Mouse (Mus musculus): Measurements from ENCODE around the gene Olfr601. TPM values are rescaled to one million over a fixed set of nuclear protein-coding genes. Genes with fewer than 3 reads are reported as not detected.

Gene Olfr601
- polyA plus RNA-seq, 1 experiment from 2014 or later = not detected

Other genes with a start within 250 kb of the Olfr601 start
- gene Olfr586, start 237.0 kb downstream of the Olfr601 start, polyA plus RNA-seq (2014; fragmentation: Nextera tagmentation; extraction: Ambion mirVana) = not detected in 2 replicates
- not detected in 2 replicates for gene Olfr588-ps1, start 221.8 kb downstream of the Olfr601 start, polyA plus RNA-seq (2014; fragmentation: Nextera tagmentation; extraction: Ambion mirVana)
- not detected in 2 replicates for gene Olfr589, start 206.3 kb downstream of the Olfr601 start, polyA plus RNA-seq (2014; fragmentation: Nextera tagmentation; extraction: Ambion mirVana)
- gene Olfr591, start 184.3 kb downstream of the Olfr601 start, polyA plus RNA-seq (2014; fragmentation: Nextera tagmentation; extraction: Ambion mirVana) = not detected in 2 replicates
- gene Olfr592, start 177.9 kb downstream of the Olfr601 start, polyA plus RNA-seq (2014; fragmentation: Nextera tagmentation; extraction: Ambion mirVana) = not detected in 2 replicates
- gene Olfr593, start 150.8 kb downstream of the Olfr601 start, polyA plus RNA-seq (2014; fragmentation: Nextera tagmentation; extraction: Ambion mirVana) = not detected in 2 replicates
- gene Olfr594, start 145.7 kb downstream of the Olfr601 start, polyA plus RNA-seq (2014; fragmentation: Nextera tagmentation; extraction: Ambion mirVana) = not detected in 2 replicates
- gene Usp17ld, start 110.2 kb downstream of the Olfr601 start, polyA plus RNA-seq (2014; fragmentation: Nextera tagmentation; extraction: Ambion mirVana) = not detected in 2 replicates
- gene Olfr596, start 57.0 kb downstream of the Olfr601 start, polyA plus RNA-seq (2014; fragmentation: Nextera tagmentation; extraction: Ambion mirVana) = not detected in 2 replicates
- gene Olfr597, start 46.3 kb downstream of the Olfr601 start, polyA plus RNA-seq (2014; fragmentation: Nextera tagmentation; extraction: Ambion mirVana) = not detected in 2 replicates
- gene Olfr598, start 39.1 kb downstream of the Olfr601 start, polyA plus RNA-seq (2014; fragmentation: Nextera tagmentation; extraction: Ambion mirVana) = not detected in 2 replicates
- not detected in 2 replicates for gene Olfr599, start 26.7 kb downstream of the Olfr601 start, polyA plus RNA-seq (2014; fragmentation: Nextera tagmentation; extraction: Ambion mirVana)
- gene Olfr600, start 13.0 kb downstream of the Olfr601 start, polyA plus RNA-seq (2014; fragmentation: Nextera tagmentation; extraction: Ambion mirVana) = not detected in 2 replicates
- not detected in 2 replicates for gene Olfr603, start 23.5 kb upstream of the Olfr601 start, polyA plus RNA-seq (2014; fragmentation: Nextera tagmentation; extraction: Ambion mirVana)
- gene Usp17lc, start 52.4 kb upstream of the Olfr601 start, polyA plus RNA-seq (2014; fragmentation: Nextera tagmentation; extraction: Ambion mirVana) = not detected in 2 replicates
- not detected in 2 replicates for gene Olfr605, start 82.8 kb upstream of the Olfr601 start, polyA plus RNA-seq (2014; fragmentation: Nextera tagmentation; extraction: Ambion mirVana)
- gene Olfr606, start 86.4 kb upstream of the Olfr601 start, polyA plus RNA-seq (2014; fragmentation: Nextera tagmentation; extraction: Ambion mirVana) = not detected in 2 replicates
- gene Olfr607, start 101.5 kb upstream of the Olfr601 start, polyA plus RNA-seq (2014; fragmentation: Nextera tagmentation; extraction: Ambion mirVana) = not detected in 2 replicates
- not detected in 2 replicates for gene Olfr608, start 107.2 kb upstream of the Olfr601 start, polyA plus RNA-seq (2014; fragmentation: Nextera tagmentation; extraction: Ambion mirVana)
- gene Olfr609, start 135.4 kb upstream of the Olfr601 start, polyA plus RNA-seq (2014; fragmentation: Nextera tagmentation; extraction: Ambion mirVana) = not detected in 2 replicates
- not detected in 2 replicates for gene Olfr610, start 149.5 kb upstream of the Olfr601 start, polyA plus RNA-seq (2014; fragmentation: Nextera tagmentation; extraction: Ambion mirVana)
- not detected in 2 replicates for gene Olfr611, start 158.2 kb upstream of the Olfr601 start, polyA plus RNA-seq (2014; fragmentation: Nextera tagmentation; extraction: Ambion mirVana)
- gene Olfr612, start 180.1 kb upstream of the Olfr601 start, polyA plus RNA-seq (2014; fragmentation: Nextera tagmentation; extraction: Ambion mirVana) = not detected in 2 replicates
- gene Olfr613, start 185.4 kb upstream of the Olfr601 start, polyA plus RNA-seq (2014; fragmentation: Nextera tagmentation; extraction: Ambion mirVana) = not detected in 2 replicates
- gene Olfr615, start 193.4 kb upstream of the Olfr601 start, polyA plus RNA-seq (2014; fragmentation: Nextera tagmentation; extraction: Ambion mirVana) = not detected in 2 replicates
- gene Olfr616, start 206.5 kb upstream of the Olfr601 start, polyA plus RNA-seq (2014; fragmentation: Nextera tagmentation; extraction: Ambion mirVana) = not detected in 2 replicates
- not detected in 2 replicates for gene Olfr617, start 210.4 kb upstream of the Olfr601 start, polyA plus RNA-seq (2014; fragmentation: Nextera tagmentation; extraction: Ambion mirVana)
- gene Olfr618, start 227.4 kb upstream of the Olfr601 start, polyA plus RNA-seq (2014; fragmentation: Nextera tagmentation; extraction: Ambion mirVana) = not detected in 2 replicates
- not detected in 2 replicates for gene Olfr619, start 237.9 kb upstream of the Olfr601 start, polyA plus RNA-seq (2014; fragmentation: Nextera tagmentation; extraction: Ambion mirVana)
- gene Olfr620, start 249.9 kb upstream of the Olfr601 start, polyA plus RNA-seq (2014; fragmentation: Nextera tagmentation; extraction: Ambion mirVana) = not detected in 2 replicates

Data from midbrain, embryonic 11.5 days (tissue).